Mouse (Mus musculus): ENCODE results near the gene Zg16. TPM values are rescaled to one million over a fixed set of nuclear protein-coding genes. Genes with fewer than 3 reads are reported as not detected.

The Zg16 gene
- polyA plus RNA-seq, 1 experiment from 2014 or later: not detected

DNA sequence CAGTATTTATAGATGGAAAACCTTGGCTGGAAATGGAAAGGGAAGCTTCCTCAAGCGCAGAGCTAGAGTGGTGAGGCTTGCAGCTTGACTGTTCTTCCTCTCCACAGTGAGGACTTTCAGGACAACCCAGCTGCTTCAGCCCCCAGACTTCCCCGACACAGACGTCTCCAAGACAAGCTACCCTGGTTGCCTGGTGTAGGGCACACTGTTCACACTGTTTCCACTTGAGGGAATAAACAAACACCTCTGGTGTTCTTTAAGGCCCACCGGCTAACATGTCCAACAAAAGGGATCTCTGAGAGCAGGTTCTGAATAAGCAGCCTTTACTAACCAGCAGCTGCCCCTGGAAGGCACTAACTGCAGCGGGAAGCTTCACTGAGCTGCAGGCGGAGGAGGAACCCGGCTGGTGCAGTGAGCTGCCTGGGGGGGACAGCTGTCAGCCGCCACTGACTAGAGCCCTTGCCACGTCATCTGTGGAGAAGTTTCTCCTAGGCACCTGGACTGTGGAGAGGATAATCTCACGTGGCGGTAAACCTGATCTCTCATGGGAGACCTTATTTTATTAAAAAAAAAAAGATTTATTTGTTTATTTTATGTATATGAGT lies 29.3 kb upstream of the Zg16 start:
- H3K9me3 ChIP-seq (replicated peaks): no peaks in the 10 kb centered on the region
- peaks cover 16% of the 10 kb centered on the region for H3K4me1 ChIP-seq
- H3K27ac ChIP-seq (replicated peaks): no peak overlapping the region
- no peak overlapping the region for H3K9ac ChIP-seq
- 41% methylated on average over 11 of the region's 11 CpGs for WGBS
- H3K4me2 ChIP-seq (replicated peaks): no peak overlapping the region
- no peak overlapping the region for H3K4me3 ChIP-seq (replicated peaks)
- no peaks in the 10 kb centered on the region for H3K36me3 ChIP-seq
- peaks cover 11% of the 10 kb centered on the region for H3K27me3 ChIP-seq
- no peak for ATAC-seq (ENCODE audit: insufficient number of reproducible peaks, low FRiP score, low TSS enrichment, low read depth)

- Histone ChIP-seq H3K27ac (replicated peaks) (no peak overlapping the region), H3K9ac (no peak overlapping the region), H3K4me3 (replicated peaks) (no peak overlapping the region), H3K9me3 (replicated peaks) (no peaks in the 10 kb centered on the region), H3K27me3 (0 out of 2 replicates have a peak, but pooled peaks cover under 1% of the 10 kb centered on the region), H3K4me2 (replicated peaks) (no peak overlapping the region), H3K36me3 (no peaks in the 10 kb centered on the region), H3K4me1 (peaks cover 10% of the 10 kb centered on the region)
- WGBS: 72% methylated on average over 11 of the region's 11 CpGs
- ATAC-seq (ENCODE audit: insufficient number of reproducible peaks, low FRiP score, low TSS enrichment, low read depth): no peak
Observed at GRCm38 (mm10) chr7:127114920-127115319, 27.8 kb upstream of the Zg16 start.

GRCm38 (mm10) chr7:127113614-127114259 lies 26.6 kb upstream of the Zg16 start:
- H3K4me3 ChIP-seq (replicated peaks): no peak overlapping the region
- H3K9ac ChIP-seq: no peak overlapping the region
- peaks cover 10% of the 10 kb centered on the region for H3K4me1 ChIP-seq
- no peaks in the 10 kb centered on the region for H3K27me3 ChIP-seq
- no peak for ATAC-seq (ENCODE audit: insufficient number of reproducible peaks, low FRiP score, low TSS enrichment, low read depth)
- no peaks in the 10 kb centered on the region for H3K36me3 ChIP-seq
- H3K4me2 ChIP-seq (replicated peaks): no peak overlapping the region
- 47% methylated on average over 12 of the region's 12 CpGs for WGBS
- peak overlapping the region; percentile 55; the same call in 1 of the 2 replicates for H3K27ac ChIP-seq (replicated peaks)
- no peaks in the 10 kb centered on the region for H3K9me3 ChIP-seq (replicated peaks)

GRCm38 (mm10) chr7:127112921-127113597 lies 25.9 kb upstream of the Zg16 start:
- 34% methylated on average over 9 of the region's 9 CpGs for WGBS
- no peaks in the 10 kb centered on the region for H3K9me3 ChIP-seq (replicated peaks)
- H3K9ac ChIP-seq: no peak overlapping the region
- H3K27ac ChIP-seq (replicated peaks): no peak overlapping the region
- H3K27me3 ChIP-seq: no peaks in the 10 kb centered on the region
- no peak overlapping the region for H3K4me2 ChIP-seq (replicated peaks)
- no peak overlapping the region for H3K4me3 ChIP-seq (replicated peaks)
- peaks cover 10% of the 10 kb centered on the region for H3K4me1 ChIP-seq
- no peak for ATAC-seq (ENCODE audit: insufficient number of reproducible peaks, low FRiP score, low TSS enrichment, low read depth)
- H3K36me3 ChIP-seq: no peaks in the 10 kb centered on the region

DNA sequence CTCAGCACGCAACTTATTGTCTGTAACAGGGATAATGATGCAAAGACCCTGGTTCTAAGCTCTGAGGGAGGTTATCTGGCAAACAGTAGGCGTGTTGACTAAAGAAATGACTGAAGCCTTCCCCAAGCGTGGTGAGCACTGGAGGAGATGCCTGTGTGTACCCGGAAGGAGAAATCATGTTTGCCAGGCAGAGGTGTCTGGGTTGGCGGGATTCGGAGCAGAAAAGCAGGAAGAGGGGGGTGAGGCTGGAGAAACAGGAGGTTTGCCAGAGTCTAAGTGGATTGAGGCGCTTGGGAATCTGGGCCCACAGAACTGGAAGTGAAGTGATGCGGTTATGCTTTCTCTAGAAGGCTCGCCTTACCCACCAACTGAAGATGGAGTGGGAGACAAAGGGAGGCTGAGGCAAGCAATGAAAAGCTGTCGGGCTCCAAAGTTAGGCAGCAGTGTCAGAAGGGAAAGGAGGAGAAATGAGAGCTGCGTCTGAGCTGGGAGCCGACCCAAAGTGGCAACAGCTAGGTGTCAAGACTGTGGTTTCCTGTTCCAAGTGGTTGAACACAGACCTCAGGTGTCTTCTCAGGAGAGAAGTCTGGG lies 25.2 kb upstream of the Zg16 start:
- H3K27ac ChIP-seq (replicated peaks): no peak overlapping the region
- no peaks in the 10 kb centered on the region for H3K36me3 ChIP-seq
- H3K4me3 ChIP-seq (replicated peaks): no peak overlapping the region
- H3K9me3 ChIP-seq (replicated peaks): no peaks in the 10 kb centered on the region
- H3K4me2 ChIP-seq (replicated peaks): no peak overlapping the region
- no peak overlapping the region for H3K9ac ChIP-seq
- WGBS: 73% methylated on average over 12 of the region's 12 CpGs
- ATAC-seq (ENCODE audit: insufficient number of reproducible peaks, low FRiP score, low TSS enrichment, low read depth): no peak
- no peaks in the 10 kb centered on the region for H3K27me3 ChIP-seq
- peaks cover 10% of the 10 kb centered on the region for H3K4me1 ChIP-seq

GRCm38 (mm10) chr7:127111461-127111860 lies 24.3 kb upstream of the Zg16 start:
- H3K9me3 ChIP-seq (replicated peaks): no peaks in the 10 kb centered on the region
- no peak overlapping the region for H3K9ac ChIP-seq
- 48% methylated on average over 6 of the region's 6 CpGs for WGBS
- no peak overlapping the region for H3K4me3 ChIP-seq (replicated peaks)
- no peak overlapping the region for H3K27ac ChIP-seq (replicated peaks)
- no peak overlapping the region for H3K4me2 ChIP-seq (replicated peaks)
- H3K4me1 ChIP-seq: peaks cover 9% of the 10 kb centered on the region
- no peaks in the 10 kb centered on the region for H3K27me3 ChIP-seq
- ATAC-seq (ENCODE audit: insufficient number of reproducible peaks, low FRiP score, low TSS enrichment, low read depth): no peak
- H3K36me3 ChIP-seq: no peaks in the 10 kb centered on the region

GRCm38 (mm10) chr7:127110239-127111007 lies 23.3 kb upstream of the Zg16 start:
- Histone ChIP-seq H3K4me1 (peaks cover 9% of the 10 kb centered on the region), H3K9me3 (replicated peaks) (no peaks in the 10 kb centered on the region), H3K9ac (no peak overlapping the region), H3K4me2 (replicated peaks) (no peak overlapping the region), H3K36me3 (no peaks in the 10 kb centered on the region), H3K27me3 (no peaks in the 10 kb centered on the region), H3K27ac (replicated peaks) (no peak overlapping the region), H3K4me3 (replicated peaks) (no peak overlapping the region)
- WGBS: 40% methylated on average over 18 of the region's 18 CpGs
- 0 out of 2 replicates have a peak, but pooled peaks have one; percentile 16 for ATAC-seq (ENCODE audit: insufficient number of reproducible peaks, low FRiP score, low TSS enrichment, low read depth)

- 54% methylated on average over 7 of the region's 7 CpGs for WGBS
- Histone ChIP-seq H3K4me2 (replicated peaks) (no peak overlapping the region), H3K9me3 (replicated peaks) (no peaks in the 10 kb centered on the region), H3K4me3 (replicated peaks) (no peak overlapping the region), H3K4me1 (peaks cover 18% of the 10 kb centered on the region), H3K27ac (replicated peaks) (0 out of 2 replicates have a peak overlapping the region, but pooled peaks have one; percentile 11), H3K27me3 (no peaks in the 10 kb centered on the region), H3K9ac (no peak overlapping the region), H3K36me3 (no peaks in the 10 kb centered on the region)
- ATAC-seq (ENCODE audit: insufficient number of reproducible peaks, low FRiP score, low TSS enrichment, low read depth): no peak
Observed at GRCm38 (mm10) chr7:127105551-127105950, 18.4 kb upstream of the Zg16 start.

DNA sequence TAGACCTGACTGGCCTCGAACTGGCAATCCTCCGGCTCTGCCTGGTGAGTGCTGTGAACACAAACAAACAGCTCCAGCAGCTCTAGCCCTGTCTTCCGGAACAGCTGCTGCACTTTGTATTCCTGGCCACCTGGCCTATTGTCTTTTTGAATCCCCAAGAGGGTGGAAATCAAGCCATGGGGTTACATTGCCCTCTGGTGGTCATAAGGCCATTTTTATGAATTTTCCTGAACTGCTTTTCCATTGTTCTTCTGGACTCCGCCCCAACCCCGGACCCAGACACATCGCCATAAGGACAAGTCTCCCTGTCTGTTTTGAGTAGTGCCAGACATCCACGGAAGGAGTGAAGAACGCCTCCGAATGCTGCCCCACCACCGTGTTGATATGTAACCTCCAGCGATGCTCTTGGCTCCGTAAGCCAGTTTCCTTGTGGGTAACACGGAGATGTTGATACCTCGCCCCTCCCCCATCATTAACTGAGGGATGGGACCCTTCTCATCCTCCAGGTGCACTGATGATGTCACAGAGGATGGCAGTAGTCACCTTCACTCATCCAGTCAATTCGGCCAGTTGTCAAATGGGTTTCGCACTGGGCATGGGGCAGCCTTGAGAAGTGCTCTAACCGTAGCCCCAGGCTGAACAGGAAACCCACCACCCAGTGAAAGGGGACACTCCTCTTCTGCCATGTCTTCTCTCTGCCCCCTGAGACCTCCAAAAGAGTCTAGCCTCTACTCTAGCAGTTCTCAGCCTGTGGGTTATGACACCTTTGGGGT lies 17.6 kb upstream of the Zg16 start:
- peak; percentile 66 for ATAC-seq (ENCODE audit: insufficient number of reproducible peaks, low FRiP score, low TSS enrichment, low read depth)
- H3K9ac ChIP-seq: peak overlapping the region; percentile 28
- H3K4me2 ChIP-seq (replicated peaks): peak overlapping the region; percentile 54
- peak overlapping the region; percentile 17; the same call in 1 of the 2 replicates for H3K27ac ChIP-seq (replicated peaks)
- WGBS: 9% methylated on average over 17 of the region's 17 CpGs
- no peaks in the 10 kb centered on the region for H3K27me3 ChIP-seq
- peak overlapping the region; percentile 42 for H3K4me3 ChIP-seq (replicated peaks)
- H3K9me3 ChIP-seq (replicated peaks): no peaks in the 10 kb centered on the region
- H3K4me1 ChIP-seq: peaks cover 18% of the 10 kb centered on the region
- no peaks in the 10 kb centered on the region for H3K36me3 ChIP-seq

DNA sequence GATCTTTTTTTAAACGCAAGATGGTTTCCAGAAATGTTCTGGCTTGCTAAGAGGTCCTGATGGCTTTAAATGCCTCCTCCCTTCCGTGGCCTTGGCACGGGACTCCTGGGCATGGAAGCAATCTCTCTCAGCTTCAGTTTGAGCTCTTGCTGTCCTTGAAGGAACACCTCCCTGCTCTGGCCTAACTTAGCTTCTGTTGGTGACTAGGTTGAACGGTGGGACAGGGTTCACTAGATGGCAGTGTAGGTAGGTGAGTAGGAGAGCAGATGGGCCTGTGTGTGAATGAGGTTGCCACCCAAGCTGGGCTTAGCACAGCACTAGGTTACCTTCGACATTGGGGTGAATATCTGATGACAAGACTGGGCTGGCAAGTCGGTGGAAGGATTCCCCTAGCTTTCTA lies 16.8 kb upstream of the Zg16 start:
- WGBS: 63% methylated on average over 6 of the region's 6 CpGs
- Histone ChIP-seq H3K9ac (no peak overlapping the region), H3K27ac (replicated peaks) (peak overlapping the region; percentile 17; the same call in 1 of the 2 replicates), H3K4me2 (replicated peaks) (no peak overlapping the region), H3K27me3 (no peaks in the 10 kb centered on the region), H3K9me3 (replicated peaks) (no peaks in the 10 kb centered on the region), H3K4me1 (peaks cover 18% of the 10 kb centered on the region), H3K4me3 (replicated peaks) (no peak overlapping the region), H3K36me3 (no peaks in the 10 kb centered on the region)
- no peak for ATAC-seq (ENCODE audit: insufficient number of reproducible peaks, low FRiP score, low TSS enrichment, low read depth)

Measured in embryonic facial prominence, embryonic 15.5 days (tissue).